Mouse (Mus musculus): ENCODE results near the gene Nipbl. TPM values are rescaled to one million over a fixed set of nuclear protein-coding genes. Genes with fewer than 3 reads are reported as not detected.

The Nipbl gene
- total and polyA plus RNA-seq, 2 experiments from 2014 or later = 10.7 to 15.2 TPM

GRCm38 (mm10) chr15:8411873-8412272, 32.4 kb downstream of the Nipbl start:
- ATAC-seq (ENCODE audit: low FRiP score) (no peak), DNase-seq (ENCODE audit: low spot score) (no peak)
- Histone ChIP-seq H3K9ac (replicated peaks; ENCODE audit: low read length, poor library complexity, severe bottlenecking) (no peak overlapping the region), H3K36me3 (ENCODE audit: insufficient read depth, low read length) (no peaks in the 10 kb centered on the region), H3K4me2 (ENCODE audit: low read depth, low read length, poor library complexity, severe bottlenecking) (no peak overlapping the region), H3K4me1 (ENCODE audit: insufficient read depth, low read length) (no peaks in the 10 kb centered on the region), H3K9me3 (ENCODE audit: low read length) (no peaks in the 10 kb centered on the region), H3K27ac (ENCODE audit: low read depth, low read length) (no peak overlapping the region), H3K4me3 (ENCODE audit: low read depth, low read length) (no peak overlapping the region), H3K27me3 (ENCODE audit: insufficient read depth, low read length) (no peaks in the 10 kb centered on the region)
- TF ChIP-seq CTCF (IDR thresholded peaks at IDR 0.05) = no peak
- 89% methylated on average over 1 of the region's 1 CpGs for WGBS

GRCm38 (mm10) chr15:8411168-8411837, 33.0 kb downstream of the Nipbl start:
- DNase-seq (ENCODE audit: low spot score) (no peak), ATAC-seq (ENCODE audit: low FRiP score) (no peak)
- no peak for TF ChIP-seq CTCF (IDR thresholded peaks at IDR 0.05)
- Histone ChIP-seq H3K4me2 (ENCODE audit: low read depth, low read length, poor library complexity, severe bottlenecking) (no peak overlapping the region), H3K36me3 (ENCODE audit: insufficient read depth, low read length) (no peaks in the 10 kb centered on the region), H3K27ac (ENCODE audit: low read depth, low read length) (no peak overlapping the region), H3K9me3 (ENCODE audit: low read length) (no peaks in the 10 kb centered on the region), H3K27me3 (ENCODE audit: insufficient read depth, low read length) (no peaks in the 10 kb centered on the region), H3K9ac (replicated peaks; ENCODE audit: low read length, poor library complexity, severe bottlenecking) (no peak overlapping the region), H3K4me3 (ENCODE audit: low read depth, low read length) (no peak overlapping the region), H3K4me1 (ENCODE audit: insufficient read depth, low read length) (no peaks in the 10 kb centered on the region)
- 88% methylated on average over 1 of the region's 1 CpGs for WGBS

GRCm38 (mm10) chr15:8407082-8407481, 37.2 kb downstream of the Nipbl start:
- no peaks in the 10 kb centered on the region for H3K4me1 ChIP-seq (ENCODE audit: insufficient read depth, low read length)
- no peak for ATAC-seq (ENCODE audit: low FRiP score)

GRCm38 (mm10) chr15:8406219-8406618, 38.0 kb downstream of the Nipbl start:
- DNase-seq (ENCODE audit: low spot score) (no peak), ATAC-seq (ENCODE audit: low FRiP score) (no peak)

More at GRCm38 (mm10) chr15:8407082-8407481, 37.2 kb downstream of the Nipbl start:
- no peaks in the 10 kb centered on the region for H3K9me3 ChIP-seq (ENCODE audit: low read length)
- H3K27ac ChIP-seq (ENCODE audit: low read depth, low read length) = no peak overlapping the region
- H3K27me3 ChIP-seq (ENCODE audit: insufficient read depth, low read length) = no peaks in the 10 kb centered on the region
- H3K4me3 ChIP-seq (ENCODE audit: low read depth, low read length) = no peak overlapping the region
- DNase-seq (ENCODE audit: low spot score) = no peak
- no peak overlapping the region for H3K4me2 ChIP-seq (ENCODE audit: low read depth, low read length, poor library complexity, severe bottlenecking)
- 88% methylated on average over 2 of the region's 2 CpGs for WGBS
- H3K9ac ChIP-seq (replicated peaks; ENCODE audit: low read length, poor library complexity, severe bottlenecking) = no peak overlapping the region
- no peak for TF ChIP-seq CTCF (IDR thresholded peaks at IDR 0.05)
- no peaks in the 10 kb centered on the region for H3K36me3 ChIP-seq (ENCODE audit: insufficient read depth, low read length)

GRCm38 (mm10) chr15:8402591-8402990, 41.7 kb downstream of the Nipbl start:
- Histone ChIP-seq H3K4me1 (ENCODE audit: insufficient read depth, low read length) (no peaks in the 10 kb centered on the region), H3K27ac (ENCODE audit: low read depth, low read length) (no peak overlapping the region), H3K36me3 (ENCODE audit: insufficient read depth, low read length) (no peaks in the 10 kb centered on the region), H3K27me3 (ENCODE audit: insufficient read depth, low read length) (no peaks in the 10 kb centered on the region), H3K4me2 (ENCODE audit: low read depth, low read length, poor library complexity, severe bottlenecking) (no peak overlapping the region), H3K9me3 (ENCODE audit: low read length) (no peaks in the 10 kb centered on the region), H3K9ac (replicated peaks; ENCODE audit: low read length, poor library complexity, severe bottlenecking) (no peak overlapping the region), H3K4me3 (ENCODE audit: low read depth, low read length) (no peak overlapping the region)
- 95% methylated on average over 2 of the region's 2 CpGs for WGBS
- DNase-seq (ENCODE audit: low spot score) (no peak), ATAC-seq (ENCODE audit: low FRiP score) (no peak)
- TF ChIP-seq CTCF (IDR thresholded peaks at IDR 0.05) = no peak

More at GRCm38 (mm10) chr15:8406219-8406618, 38.0 kb downstream of the Nipbl start:
- no peak overlapping the region for H3K4me3 ChIP-seq (ENCODE audit: low read depth, low read length)
- 93% methylated on average over 2 of the region's 2 CpGs for WGBS
- H3K9me3 ChIP-seq (ENCODE audit: low read length) = no peaks in the 10 kb centered on the region
- no peak overlapping the region for H3K27ac ChIP-seq (ENCODE audit: low read depth, low read length)
- TF ChIP-seq CTCF (IDR thresholded peaks at IDR 0.05) = peak; percentile 12; the same call in 1 of the 2 replicates
- no peak overlapping the region for H3K4me2 ChIP-seq (ENCODE audit: low read depth, low read length, poor library complexity, severe bottlenecking)
- no peaks in the 10 kb centered on the region for H3K36me3 ChIP-seq (ENCODE audit: insufficient read depth, low read length)
- no peak overlapping the region for H3K9ac ChIP-seq (replicated peaks; ENCODE audit: low read length, poor library complexity, severe bottlenecking)
- no peaks in the 10 kb centered on the region for H3K27me3 ChIP-seq (ENCODE audit: insufficient read depth, low read length)
- no peaks in the 10 kb centered on the region for H3K4me1 ChIP-seq (ENCODE audit: insufficient read depth, low read length)

- Histone ChIP-seq H3K4me1 (ENCODE audit: insufficient read depth, low read length) (no peaks in the 10 kb centered on the region), H3K27me3 (ENCODE audit: insufficient read depth, low read length) (no peaks in the 10 kb centered on the region), H3K36me3 (ENCODE audit: insufficient read depth, low read length) (no peaks in the 10 kb centered on the region), H3K4me2 (ENCODE audit: low read depth, low read length, poor library complexity, severe bottlenecking) (no peak overlapping the region), H3K4me3 (ENCODE audit: low read depth, low read length) (no peak overlapping the region), H3K9ac (replicated peaks; ENCODE audit: low read length, poor library complexity, severe bottlenecking) (no peak overlapping the region), H3K9me3 (ENCODE audit: low read length) (no peaks in the 10 kb centered on the region), H3K27ac (ENCODE audit: low read depth, low read length) (no peak overlapping the region)
- 93% methylated on average over 2 of the region's 2 CpGs for WGBS
- no peak for DNase-seq (ENCODE audit: low spot score)
- TF ChIP-seq CTCF (IDR thresholded peaks at IDR 0.05) = no peak
- ATAC-seq (ENCODE audit: low FRiP score) = no peak
These were observed 42.7 kb downstream of the Nipbl start for GRCm38 (mm10) chr15:8401536-8401935.
